Mouse (Mus musculus) layer of hippocampus, adult 18-20 months (tissue): ENCODE measurements at regions not wholly inside any gene's neighbourhood (a gene's known extent, or its start where the extent isn't known, plus 50 kb on each side); places are given as distances from the start of the nearest gene placed in this dataset.

ENCODE experiments used
- DNase-seq, 2 experiments: peaks; one replicate each; pipeline ENCODE4 v3.0.0; 2022; ENCODE audit warnings: low spot score in 2 of 2

GRCm38 (mm10) chr5:64602996-64603755 is 200.0 kb upstream of the Klf3 start:
- no peak for DNase-seq

- DNase-seq = no peak
Observed at GRCm38 (mm10) chr5:64605171-64605570, 198.0 kb upstream of the Klf3 start.

- no peak for DNase-seq
Observed at GRCm38 (mm10) chr5:64605991-64606390, 197.2 kb upstream of the Klf3 start.

- DNase-seq = no peak
Observed at GRCm38 (mm10) chr5:64609378-64610087, 193.7 kb upstream of the Klf3 start.

GRCm38 (mm10) chr5:64610146-64610545 is 193.0 kb upstream of the Klf3 start:
- DNase-seq = no peak

- DNase-seq = no peak
Observed at GRCm38 (mm10) chr5:64610562-64611405, 192.4 kb upstream of the Klf3 start.

- DNase-seq = no peak
Observed at GRCm38 (mm10) chr5:64612017-64612416, 191.2 kb upstream of the Klf3 start.

GRCm38 (mm10) chr5:64613696-64614095 is 189.5 kb upstream of the Klf3 start:
- no peak for DNase-seq

GRCm38 (mm10) chr5:64618126-64618525 is 185.1 kb upstream of the Klf3 start:
- DNase-seq = no peak

GRCm38 (mm10) chr5:64619752-64620151 is 183.4 kb upstream of the Klf3 start:
- DNase-seq = peak in 1 of 2 experiments; percentile 51

- DNase-seq = no peak
Observed at GRCm38 (mm10) chr5:64620726-64621125, 182.5 kb upstream of the Klf3 start.

GRCm38 (mm10) chr5:64621386-64621785 is 181.8 kb upstream of the Klf3 start:
- no peak for DNase-seq

GRCm38 (mm10) chr5:64623653-64624052 is 179.5 kb upstream of the Klf3 start:
- no peak for DNase-seq

GRCm38 (mm10) chr5:64624205-64624604 is 179.0 kb upstream of the Klf3 start:
- no peak for DNase-seq

GRCm38 (mm10) chr5:64625421-64625820 is 177.8 kb upstream of the Klf3 start:
- DNase-seq = no peak

- DNase-seq = no peak
Observed at GRCm38 (mm10) chr5:64625841-64626298, 177.3 kb upstream of the Klf3 start.

GRCm38 (mm10) chr5:64626351-64626750 is 176.8 kb upstream of the Klf3 start:
- DNase-seq = no peak

- DNase-seq = no peak
Observed at GRCm38 (mm10) chr5:64630582-64630981, 172.6 kb upstream of the Klf3 start.

- no peak for DNase-seq
Observed at GRCm38 (mm10) chr5:64632171-64632570, 171.0 kb upstream of the Klf3 start.

- no peak for DNase-seq
Observed at GRCm38 (mm10) chr5:64634008-64634407, 169.2 kb upstream of the Klf3 start.

GRCm38 (mm10) chr5:64634721-64635120 is 168.5 kb upstream of the Klf3 start:
- no peak for DNase-seq

GRCm38 (mm10) chr5:64636301-64636700 is 166.9 kb upstream of the Klf3 start:
- DNase-seq = no peak
